Mouse (Mus musculus) myocyte (in vitro differentiated cells): ENCODE data around the gene Serpinf1. TPM values are rescaled to one million over a fixed set of nuclear protein-coding genes. Genes with fewer than 3 reads are reported as not detected.

ENCODE experiments used
- polyA plus RNA-seq: library from polyadenylated mRNA; unstranded; fragments of >200 nt; fragmentation: generic; extraction: Trizol; gene quantifications from one replicate; pipeline ENCODE4 v1.2.1, GENCODE M21; 2012; ENCODE audit warnings: missing spikeins

The Serpinf1 gene
- polyA plus RNA-seq, 1 experiment: 911 TPM

Other genes starting within 250 kb of the Serpinf1 start
- gene Ovca2, start 243.9 kb downstream of the Serpinf1 start, polyA plus RNA-seq: 12.2 TPM
- 15.8 TPM for gene Dph1, start 231.5 kb downstream of the Serpinf1 start, polyA plus RNA-seq
- gene Rtn4rl1, start 228.9 kb downstream of the Serpinf1 start, polyA plus RNA-seq: 0.16 TPM
- 63.4 TPM for gene Rpa1, start 74.4 kb downstream of the Serpinf1 start, polyA plus RNA-seq
- gene Smyd4, start 74.3 kb downstream of the Serpinf1 start, polyA plus RNA-seq: 6.9 TPM
- 0.06 TPM for gene Serpinf2, start 16.9 kb upstream of the Serpinf1 start, polyA plus RNA-seq
- gene Wdr81, start 32.0 kb upstream of the Serpinf1 start, polyA plus RNA-seq: 17.3 TPM
- gene Tlcd2, start 39.0 kb upstream of the Serpinf1 start, polyA plus RNA-seq: 2.9 TPM
- 93.0 TPM for gene Prpf8, start 64.1 kb upstream of the Serpinf1 start, polyA plus RNA-seq
- 4.6 TPM for gene Rilp, start 87.4 kb upstream of the Serpinf1 start, polyA plus RNA-seq
- gene Scarf1, start 90.8 kb upstream of the Serpinf1 start, polyA plus RNA-seq: 0.06 TPM
- gene Slc43a2, start 109.0 kb upstream of the Serpinf1 start, polyA plus RNA-seq: 15.9 TPM
- 125 TPM for gene Pitpna, start 165.4 kb upstream of the Serpinf1 start, polyA plus RNA-seq
- gene Inpp5k, start 208.3 kb upstream of the Serpinf1 start, polyA plus RNA-seq: 20.7 TPM
- gene Myo1c, start 227.8 kb upstream of the Serpinf1 start, polyA plus RNA-seq: 177 TPM